ENCODE assay signal across 8 mouse cellular contexts in genomic region chr11:84521751-84522299, GRCm38 (mm10). TPM values are rescaled to one million over a fixed set of nuclear protein-coding genes. Genes with fewer than 3 reads are reported as not detected.
A peak's percentile ranks its signal among the peaks of the same experiment; 100 is the strongest.
DNase-seq lines count a peak whose midpoint lies in the region; ATAC-seq lines count a peak whose summit lies in the region.
"Had no signal": no experiment of that assay in that cellular context is flagged by ENCODE, and none has a peak within 500 bp of the region (broad histone marks: within the 10 kb centered on the region; RNA-seq: fewer than 3 reads in every experiment).

No protein-coding gene starts in this region.

- no peak overlapping the region; the same call in 1 of the 2 replicates for H3K4me3 ChIP-seq in lung, embryonic 16.5 days (ENCODE audit: low read length)
- H3K4me3 ChIP-seq in forebrain, embryonic 12.5 days (replicated peaks) = peak overlapping the region; percentile 46
- 0 out of 2 replicates have a peak overlapping the region, but pooled peaks have one; percentile 39 for H3K4me3 ChIP-seq in intestine, embryonic 16.5 days (ENCODE audit: low read length)
- peak overlapping the region; percentile 55 for H3K4me3 ChIP-seq in neural tube, embryonic 12.5 days

- peaks cover 32% of the 10 kb centered on the region for H3K4me1 ChIP-seq in lung, embryonic 16.5 days (replicated peaks; ENCODE audit: control insufficient read depth, insufficient read depth, low read length)
- peaks cover 45% of the 10 kb centered on the region for H3K4me1 ChIP-seq in forebrain, embryonic 12.5 days
- peaks cover 17% of the 10 kb centered on the region for H3K4me1 ChIP-seq in intestine, embryonic 16.5 days (ENCODE audit: control insufficient read depth, insufficient read depth, low read length)
- H3K4me1 ChIP-seq in neural tube, embryonic 12.5 days = peaks cover 8% of the 10 kb centered on the region

- H3K27me3 ChIP-seq in lung, embryonic 16.5 days (ENCODE audit: control insufficient read depth, insufficient read depth, low read depth, low read length) = peaks cover 91% of the 10 kb centered on the region
- peaks cover 92% of the 10 kb centered on the region for H3K27me3 ChIP-seq in forebrain, embryonic 12.5 days
- H3K27me3 ChIP-seq in intestine, embryonic 16.5 days (replicated peaks; ENCODE audit: control insufficient read depth, insufficient read depth, low read length) = peaks cover 84% of the 10 kb centered on the region
- peaks cover 87% of the 10 kb centered on the region for H3K27me3 ChIP-seq in neural tube, embryonic 12.5 days (replicated peaks)

- no peaks in the 10 kb centered on the region for H3K36me3 ChIP-seq in lung, embryonic 16.5 days (ENCODE audit: control insufficient read depth, insufficient read depth, low read length)
- H3K36me3 ChIP-seq in forebrain, embryonic 12.5 days (replicated peaks) = no peaks in the 10 kb centered on the region
- H3K36me3 ChIP-seq in intestine, embryonic 16.5 days (ENCODE audit: control insufficient read depth, insufficient read depth, low read length) = no peaks in the 10 kb centered on the region
- no peaks in the 10 kb centered on the region for H3K36me3 ChIP-seq in neural tube, embryonic 12.5 days

- no peak overlapping the region for H3K9ac ChIP-seq in lung, embryonic 16.5 days (ENCODE audit: low read length)
- H3K9ac ChIP-seq in forebrain, embryonic 12.5 days = 0 out of 2 replicates have a peak overlapping the region, but pooled peaks have one; percentile 50
- H3K9ac ChIP-seq in intestine, embryonic 16.5 days (ENCODE audit: low read depth, low read length) = no peak overlapping the region
- H3K9ac ChIP-seq in neural tube, embryonic 12.5 days = peak overlapping the region; percentile 87

- no peak overlapping the region for H3K27ac ChIP-seq in lung, embryonic 16.5 days (ENCODE audit: low read length)
- no peak overlapping the region for H3K27ac ChIP-seq in forebrain, embryonic 12.5 days
- H3K27ac ChIP-seq in intestine, embryonic 16.5 days (ENCODE audit: low read length) = no peak overlapping the region
- peak overlapping the region; percentile 27; the same call in 1 of the 2 replicates for H3K27ac ChIP-seq in neural tube, embryonic 12.5 days

- DNase-seq in lung, postnatal 10 days = no peak
- DNase-seq in adrenal gland, adult (ENCODE audit: inconsistent age in 2 of 2, low spot score in 1 of 2) = no peak
- DNase-seq: right cerebral cortex, postnatal 4 days had no signal

- H3K9me3 ChIP-seq in lung, embryonic 16.5 days (ENCODE audit: control insufficient read depth, low read length) = no peaks in the 10 kb centered on the region; the same call in 1 of the 2 replicates
- no peaks in the 10 kb centered on the region for H3K9me3 ChIP-seq in forebrain, embryonic 12.5 days
- 0 out of 2 replicates have a peak, but pooled peaks cover 2% of the 10 kb centered on the region for H3K9me3 ChIP-seq in intestine, embryonic 16.5 days (ENCODE audit: control insufficient read depth, low read length)
- no peaks in the 10 kb centered on the region for H3K9me3 ChIP-seq in neural tube, embryonic 12.5 days

- peak overlapping the region; percentile 51; the same call in 1 of the 2 replicates for H3K4me2 ChIP-seq in lung, embryonic 16.5 days (ENCODE audit: low read depth, low read length)
- peak overlapping the region; percentile 85 for H3K4me2 ChIP-seq in forebrain, embryonic 12.5 days
- H3K4me2 ChIP-seq in intestine, embryonic 16.5 days (ENCODE audit: low read depth, low read length) = no peak overlapping the region; the same call in 1 of the 2 replicates
- peak overlapping the region; percentile 71 for H3K4me2 ChIP-seq in neural tube, embryonic 12.5 days (replicated peaks)

- ATAC-seq in lung, embryonic 16.5 days (ENCODE audit: low read depth) = no peak
- ATAC-seq in forebrain, embryonic 12.5 days (ENCODE audit: low FRiP score) = no peak
- no peak for ATAC-seq in intestine, embryonic 16.5 days
- ATAC-seq in neural tube, embryonic 12.5 days (ENCODE audit: low FRiP score, low read depth) = no peak
- no peak for ATAC-seq in activated CD4-positive, CD25-positive, alpha-beta regulatory T cell, adult 4 months

- 23% methylated on average over 24 of the region's 24 CpGs for WGBS in lung, embryonic 16.5 days
- 4% methylated on average over 24 of the region's 24 CpGs for WGBS in forebrain, embryonic 12.5 days
- WGBS in intestine, embryonic 16.5 days = 18% methylated on average over 24 of the region's 24 CpGs
- 7% methylated on average over 24 of the region's 24 CpGs for WGBS in neural tube, embryonic 12.5 days

RNA-seq across cellular contexts. Expression of gene Lhx1, which starts 3.5 kb away (rescaled TPM):
- 0.06 TPM in 1 of 2 replicates, not detected in the other for polyA plus RNA-seq in lung, embryonic 16.5 days (2015; fragmentation: Nextera tagmentation; extraction: Ambion mirVana)
- 16.4 and 16.8 TPM in 2 replicates for polyA plus RNA-seq in forebrain, embryonic 12.5 days (2016; fragmentation: Nextera tagmentation; extraction: Ambion mirVana)
- 0.12 and 0.18 TPM in 2 replicates for polyA plus RNA-seq in intestine, embryonic 16.5 days (2015; fragmentation: Nextera tagmentation; extraction: Ambion mirVana)
- polyA plus RNA-seq in neural tube, embryonic 12.5 days (2016; fragmentation: Nextera tagmentation; extraction: Ambion mirVana) = 68.4 and 70.3 TPM in 2 replicates
- polyA plus RNA-seq in activated CD4-positive, CD25-positive, alpha-beta regulatory T cell, adult 4 months (2017; shearing (Covaris generic)) = not detected

RNA-seq across cellular contexts. Expression of gene Aatf, which starts 8.5 kb away (rescaled TPM):
- polyA plus RNA-seq in lung, embryonic 16.5 days (2015; fragmentation: Nextera tagmentation; extraction: Ambion mirVana) = 33.8 and 39.1 TPM in 2 replicates
- polyA plus RNA-seq in forebrain, embryonic 12.5 days (2016; fragmentation: Nextera tagmentation; extraction: Ambion mirVana) = 53.4 and 63.4 TPM in 2 replicates
- polyA plus RNA-seq in intestine, embryonic 16.5 days (2015; fragmentation: Nextera tagmentation; extraction: Ambion mirVana) = 58.0 and 63.6 TPM in 2 replicates
- polyA plus RNA-seq in neural tube, embryonic 12.5 days (2016; fragmentation: Nextera tagmentation; extraction: Ambion mirVana) = 53.3 and 56.7 TPM in 2 replicates
- 10 to 100 TPM; 33.2 to 46.0 TPM for polyA plus RNA-seq in activated CD4-positive, CD25-positive, alpha-beta regulatory T cell, adult 4 months (2017; shearing (Covaris generic))

Comparison
In these comparisons a context has a peak if more than half of its experiments do, and no peak if none do; other contexts are left out.
1. H3K9ac ChIP-seq: peak in forebrain, embryonic 12.5 days (single experiment) and neural tube, embryonic 12.5 days (single experiment); none in lung, embryonic 16.5 days (single experiment) and intestine, embryonic 16.5 days (single experiment).
2. RNA of gene Lhx1, which starts 3.5 kb away (polyA plus RNA-seq): 68.4 to 70.3 TPM in neural tube, embryonic 12.5 days and 16.4 to 16.8 TPM in forebrain, embryonic 12.5 days; 0.12 to 0.18 TPM in intestine, embryonic 16.5 days, 0.06 TPM in lung, embryonic 16.5 days and not detected in activated CD4-positive, CD25-positive, alpha-beta regulatory T cell, adult 4 months; every median in the first group is over 10 times any median in the second.